Mouse (Mus musculus): ENCODE measurements around the gene Tnr.

GRCm38 (mm10) chr1:159674240-159674639 lies 150.7 kb downstream of the Tnr start:
- TF ChIP-seq GATA1 (IDR thresholded peaks at IDR 0.05; ENCODE audit: borderline replicate concordance, low read length) = no peak
- TF ChIP-seq FLI1 (IDR thresholded peaks at IDR 0.05; ENCODE audit: low read length) = no peak
